Mouse (Mus musculus) liver, embryonic 16.5 days (tissue): ENCODE data around the gene Clock. TPM values are rescaled to one million over a fixed set of nuclear protein-coding genes. Genes with fewer than 3 reads are reported as not detected.

Source experiments
- ATAC-seq: fragments of 200-750 bp; cut with Nextera tagmentation; 2 replicates; pipeline ENCODE4 v1.8.0; 2017; ENCODE audit warnings: low read depth, mild to moderate bottlenecking, moderate number of reproducible peaks, moderate library complexity
- H3K27ac ChIP-seq: fragments of 300-500 bp; sonication (generic); 2 replicates; pipeline ENCODE4 v1.5.1; 2014; ENCODE audit warnings: mild to moderate bottlenecking, low read length
- H3K27me3 ChIP-seq: fragments of 300-500 bp; sonication (generic); 2 replicates; pipeline ENCODE4 v1.6.1; 2014; ENCODE audit warnings: low read depth, low read length, mixed read lengths; ENCODE audit not compliant: control insufficient read depth, insufficient read depth
- H3K36me3 ChIP-seq: fragments of 300-500 bp; sonication (generic); 2 replicates; pipeline ENCODE4 v1.6.1; 2014; ENCODE audit warnings: mild to moderate bottlenecking; ENCODE audit not compliant: control insufficient read depth, insufficient read depth
- H3K4me1 ChIP-seq: fragments of 300-500 bp; sonication (generic); 2 replicates; pipeline ENCODE4 v1.6.1; 2014; ENCODE audit warnings: low read depth, low read length, mixed read lengths; ENCODE audit not compliant: control insufficient read depth
- H3K4me2 ChIP-seq: fragments of 300-500 bp; sonication (generic); 2 replicates; pipeline ENCODE4 v1.6.1; 2014; ENCODE audit warnings: low read depth, low read length, mixed read lengths
- H3K4me3 ChIP-seq: fragments of 300-500 bp; sonication (generic); 2 replicates; pipeline ENCODE4 v1.5.1; 2014; ENCODE audit warnings: low read depth, mild to moderate bottlenecking, low read length
- H3K9ac ChIP-seq: fragments of 300-500 bp; sonication (generic); 2 replicates; pipeline ENCODE4 v1.6.1; 2014; ENCODE audit warnings: low read depth, low read length
- H3K9me3 ChIP-seq: fragments of 300-500 bp; sonication (generic); replicated peaks from 2 replicates; pipeline ENCODE4 v1.6.1; 2016; ENCODE audit warnings: low read length; ENCODE audit not compliant: control insufficient read depth
- WGBS: fragments of 180-500 bp; shearing (Covaris S2); extraction: QIAGEN DNeasy Blood & Tissue Kit; methylation state at CpG from one replicate; pipeline ENCODE4 v1.1.7; 2014; ENCODE audit not compliant: insufficient replicate concordance; 5-methylcytosine and 5-hydroxymethylcytosine counted together
- polyA plus RNA-seq: library from polyadenylated mRNA; unstranded; fragments of >200 nt; fragmentation: Nextera tagmentation; extraction: Ambion mirVana; gene quantifications from 2 replicates; pipeline ENCODE4 v1.2.1, GENCODE M21; 2015

Clock gene
- polyA plus RNA-seq: 2.5 TPM in 2 replicates

DNA sequence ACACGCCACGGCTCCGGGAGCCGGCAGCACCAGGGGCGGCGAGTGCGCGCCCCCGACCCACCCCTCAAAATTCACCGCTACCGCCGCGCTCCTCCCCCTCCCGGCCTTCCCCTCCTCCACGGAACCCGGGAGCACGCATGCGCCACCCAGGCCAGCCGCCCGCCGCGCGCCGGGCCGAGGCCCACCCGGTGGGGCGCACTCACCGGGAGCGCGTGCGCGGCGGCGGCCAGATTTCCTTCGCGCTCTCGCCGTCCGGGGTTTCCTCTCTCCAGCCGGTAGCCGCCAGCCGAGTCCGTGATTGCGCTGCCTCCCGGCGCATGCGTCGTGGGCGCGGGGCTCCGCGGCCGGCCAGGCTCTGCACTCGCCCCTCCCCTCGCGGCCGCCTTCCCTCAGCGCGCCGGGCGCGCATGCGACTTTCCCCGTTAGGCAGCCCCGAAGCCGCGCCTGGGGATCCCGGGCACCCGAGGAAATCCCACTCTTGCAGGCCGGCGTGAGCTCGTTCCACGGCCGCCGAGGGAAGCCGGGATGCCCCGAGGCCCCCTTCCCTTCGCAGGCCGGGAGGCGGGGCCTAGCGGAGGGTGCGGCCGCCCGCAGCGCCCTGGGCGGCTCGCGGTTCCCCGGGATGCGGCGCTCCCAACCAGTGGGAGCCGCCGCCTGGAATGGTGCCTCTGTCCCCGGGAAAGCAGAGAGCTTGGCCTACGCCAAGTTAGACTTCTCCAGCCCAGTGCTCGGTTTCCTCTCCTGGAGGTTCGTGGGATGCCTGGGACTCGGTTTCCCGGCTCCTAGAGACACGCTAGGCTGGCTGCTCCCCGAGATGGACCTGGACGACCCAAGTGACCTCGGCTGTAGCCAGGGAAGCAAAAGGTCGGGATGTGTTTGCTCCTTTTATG is at the start of gene Clock:
TSS of gene Clock (minus strand) at position 341 of the 890 bp plus-strand sequence.
- under 1% methylated on average over 67 of the region's 104 CpGs for WGBS
- no peaks in the 10 kb centered on the region for H3K36me3 ChIP-seq

DNA sequence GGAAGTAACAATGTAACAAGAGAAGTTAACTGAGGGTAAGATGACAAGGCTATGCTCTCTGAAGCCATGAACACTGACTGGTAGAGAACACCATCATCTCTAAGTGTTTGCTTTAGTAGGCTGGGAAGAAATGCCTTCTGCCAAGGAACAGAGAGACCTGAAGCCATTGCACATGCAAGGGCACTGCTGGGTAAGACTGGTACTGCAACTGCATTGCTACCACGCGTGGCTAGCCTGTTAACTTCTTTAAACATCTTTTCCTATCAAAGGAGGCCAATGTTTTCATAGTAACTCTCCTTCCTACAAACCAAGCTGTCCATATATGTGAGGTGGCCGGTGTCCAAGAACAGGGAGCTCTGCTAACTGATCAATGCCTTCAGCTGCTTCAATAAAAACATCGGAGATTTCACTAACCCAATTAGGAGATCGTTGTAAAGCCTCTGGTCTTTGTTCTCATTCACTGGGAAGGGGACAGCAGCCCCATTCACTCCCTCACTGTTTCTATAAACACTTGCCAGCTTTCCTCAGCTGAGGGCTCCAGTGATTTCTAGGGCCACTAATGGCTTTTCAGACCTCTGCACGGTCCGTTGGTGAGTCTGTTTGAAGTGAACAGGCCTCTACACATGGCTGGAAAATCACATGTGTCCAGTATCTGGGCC is 47.5 kb upstream of the Clock start:
- Histone ChIP-seq H3K27me3 (no peaks in the 10 kb centered on the region), H3K36me3 (no peaks in the 10 kb centered on the region), H3K9me3 (no peaks in the 10 kb centered on the region), H3K4me1 (no peaks in the 10 kb centered on the region), H3K4me3 (no peak overlapping the region), H3K4me2 (no peak overlapping the region), H3K27ac (no peak overlapping the region), H3K9ac (no peak overlapping the region)
- no peak for ATAC-seq
- 48% methylated on average over 7 of the region's 7 CpGs for WGBS

More for the DNA sequence above, at the start of gene Clock:
- H3K27me3 ChIP-seq: peaks cover 16% of the 10 kb centered on the region
- peak; percentile 72 for ATAC-seq
- H3K4me2 ChIP-seq: peak within 1 kb of the TSS; percentile 83
- peak within 1 kb of the TSS; percentile 81 for H3K27ac ChIP-seq
- H3K4me1 ChIP-seq: peaks cover 6% of the 10 kb centered on the region
- H3K9ac ChIP-seq: peak within 1 kb of the TSS; percentile 74
- H3K4me3 ChIP-seq: peak within 1 kb of the TSS; percentile 80
- H3K9me3 ChIP-seq: no peaks in the 10 kb centered on the region

DNA sequence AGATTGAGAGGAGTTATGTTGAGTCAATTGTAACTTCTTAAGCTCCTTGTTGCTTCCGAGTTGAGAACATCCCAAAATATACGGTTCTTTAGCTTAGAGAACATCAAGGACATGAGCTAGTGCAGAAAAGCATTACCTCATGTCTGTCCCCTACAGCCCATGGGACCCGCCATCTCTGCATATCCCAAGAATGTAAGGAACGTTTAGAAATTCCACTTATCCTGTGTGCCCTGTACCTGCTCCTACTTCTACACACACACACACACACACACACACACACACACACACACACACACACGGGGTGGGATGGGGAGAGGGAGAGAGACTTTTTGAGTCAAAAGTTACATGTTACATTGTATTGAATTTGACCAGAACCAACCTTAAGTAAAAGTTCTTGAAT is 46.9 kb upstream of the Clock start:
- H3K9me3 ChIP-seq: no peaks in the 10 kb centered on the region
- ATAC-seq: no peak

DNA sequence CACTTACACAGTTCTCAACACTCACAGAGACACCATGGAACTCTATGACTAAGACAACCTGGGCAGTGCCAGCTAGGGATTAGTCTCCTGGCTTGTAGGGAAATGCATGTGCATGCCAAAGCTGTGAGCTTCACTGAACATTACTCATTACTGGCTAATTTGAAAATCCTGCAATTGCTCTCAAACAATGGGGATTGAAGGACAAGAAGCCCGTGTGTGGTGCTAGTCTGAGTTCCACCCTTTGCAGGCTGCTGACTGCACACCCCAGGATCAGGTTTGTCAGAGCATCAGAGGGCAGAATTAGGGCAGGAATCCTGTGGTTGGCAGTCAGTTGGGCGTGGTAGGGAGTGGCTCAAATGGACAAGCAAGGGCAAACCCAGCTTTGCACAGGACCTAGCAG is 41.5 kb upstream of the Clock start:
- no peaks in the 10 kb centered on the region for H3K27me3 ChIP-seq
- no peak overlapping the region for H3K4me3 ChIP-seq
- H3K36me3 ChIP-seq: no peaks in the 10 kb centered on the region
- no peak overlapping the region for H3K4me2 ChIP-seq
- no peak overlapping the region for H3K9ac ChIP-seq
- H3K4me1 ChIP-seq: no peaks in the 10 kb centered on the region
- H3K27ac ChIP-seq: no peak overlapping the region
- 40% methylated on average over 2 of the region's 2 CpGs for WGBS
- ATAC-seq: no peak
- no peaks in the 10 kb centered on the region for H3K9me3 ChIP-seq

More for the DNA sequence above, 46.9 kb upstream of the Clock start:
- no peaks in the 10 kb centered on the region for H3K36me3 ChIP-seq
- WGBS: 55% methylated on average over 5 of the region's 5 CpGs
- H3K4me1 ChIP-seq: no peaks in the 10 kb centered on the region
- H3K4me3 ChIP-seq: no peak overlapping the region
- no peak overlapping the region for H3K9ac ChIP-seq
- no peaks in the 10 kb centered on the region for H3K27me3 ChIP-seq
- H3K4me2 ChIP-seq: no peak overlapping the region
- no peak overlapping the region for H3K27ac ChIP-seq

DNA sequence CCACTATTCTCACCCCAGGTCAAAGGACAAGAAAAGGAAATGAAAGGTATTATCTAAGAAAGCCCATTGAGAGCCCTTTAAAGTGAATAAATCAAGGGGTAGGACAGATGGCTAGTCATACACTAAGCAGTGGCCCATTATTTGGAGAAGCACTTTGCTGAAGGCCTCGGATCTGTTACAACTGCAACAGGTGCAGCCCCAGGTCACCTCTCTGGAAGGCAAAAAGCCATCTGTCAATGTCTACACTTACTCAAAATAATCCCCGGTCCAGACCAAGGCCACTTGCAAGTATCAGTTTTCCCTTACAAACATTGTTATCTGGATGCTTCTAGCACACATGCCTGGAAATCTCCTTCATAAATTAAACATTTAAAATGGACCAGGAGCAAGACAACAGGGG is 36.3 kb upstream of the Clock start:
- H3K36me3 ChIP-seq: no peaks in the 10 kb centered on the region
- no peak overlapping the region for H3K4me3 ChIP-seq
- 65% methylated on average over 2 of the region's 2 CpGs for WGBS
- H3K9me3 ChIP-seq: no peaks in the 10 kb centered on the region
- no peaks in the 10 kb centered on the region for H3K4me1 ChIP-seq
- no peak overlapping the region for H3K4me2 ChIP-seq
- no peaks in the 10 kb centered on the region for H3K27me3 ChIP-seq
- no peak for ATAC-seq
- no peak overlapping the region for H3K27ac ChIP-seq
- no peak overlapping the region for H3K9ac ChIP-seq

DNA sequence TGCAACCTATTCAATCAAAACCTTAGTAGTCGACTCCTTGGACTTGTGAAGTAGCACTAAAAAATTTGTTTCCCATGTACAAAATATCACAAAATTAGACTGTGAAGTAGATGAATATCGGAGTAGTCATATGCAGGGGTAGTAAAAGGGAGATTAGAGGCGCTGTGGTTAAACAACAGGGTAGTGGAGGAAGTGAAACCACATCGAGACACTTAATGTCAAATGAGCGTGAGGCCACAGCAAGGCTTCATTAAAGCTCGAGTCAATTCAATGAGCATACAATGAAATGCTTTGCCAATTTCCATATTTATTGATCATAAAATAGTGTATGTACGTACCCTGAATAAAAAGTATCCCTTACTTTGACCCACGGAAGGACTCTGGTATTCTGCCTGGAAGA is 32.5 kb upstream of the Clock start:
- ATAC-seq: no peak
- Histone ChIP-seq H3K4me2 (no peak overlapping the region), H3K36me3 (no peaks in the 10 kb centered on the region), H3K27ac (no peak overlapping the region), H3K4me3 (no peak overlapping the region), H3K4me1 (no peaks in the 10 kb centered on the region), H3K27me3 (no peaks in the 10 kb centered on the region), H3K9me3 (no peaks in the 10 kb centered on the region), H3K9ac (no peak overlapping the region)
- WGBS: 35% methylated on average over 8 of the region's 8 CpGs

DNA sequence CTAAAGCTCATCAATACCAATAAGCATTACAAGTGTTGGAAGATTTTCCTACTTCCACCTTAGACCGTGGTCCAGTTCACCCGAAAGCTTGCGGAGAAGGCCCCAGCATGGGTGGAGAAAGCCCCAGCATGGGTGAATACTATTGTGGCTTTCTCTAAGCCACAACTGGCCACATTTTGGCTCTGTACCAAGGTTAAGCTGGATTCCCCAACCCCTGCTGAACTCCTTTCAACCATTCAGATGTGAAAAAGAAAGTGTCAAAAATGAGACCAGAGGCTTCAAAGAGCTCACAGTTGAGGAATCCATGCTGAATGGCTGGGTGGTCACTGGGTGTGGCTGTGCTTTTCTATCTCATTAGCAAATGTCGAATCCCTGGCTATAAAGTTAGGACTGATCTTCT is 29.2 kb upstream of the Clock start:
- no peaks in the 10 kb centered on the region for H3K9me3 ChIP-seq
- no peak for ATAC-seq
- WGBS: 58% methylated on average over 4 of the region's 4 CpGs
- no peak overlapping the region for H3K27ac ChIP-seq
- no peak overlapping the region for H3K9ac ChIP-seq
- no peaks in the 10 kb centered on the region for H3K27me3 ChIP-seq
- no peaks in the 10 kb centered on the region for H3K4me1 ChIP-seq
- H3K4me3 ChIP-seq: no peak overlapping the region
- H3K4me2 ChIP-seq: no peak overlapping the region
- no peaks in the 10 kb centered on the region for H3K36me3 ChIP-seq

DNA sequence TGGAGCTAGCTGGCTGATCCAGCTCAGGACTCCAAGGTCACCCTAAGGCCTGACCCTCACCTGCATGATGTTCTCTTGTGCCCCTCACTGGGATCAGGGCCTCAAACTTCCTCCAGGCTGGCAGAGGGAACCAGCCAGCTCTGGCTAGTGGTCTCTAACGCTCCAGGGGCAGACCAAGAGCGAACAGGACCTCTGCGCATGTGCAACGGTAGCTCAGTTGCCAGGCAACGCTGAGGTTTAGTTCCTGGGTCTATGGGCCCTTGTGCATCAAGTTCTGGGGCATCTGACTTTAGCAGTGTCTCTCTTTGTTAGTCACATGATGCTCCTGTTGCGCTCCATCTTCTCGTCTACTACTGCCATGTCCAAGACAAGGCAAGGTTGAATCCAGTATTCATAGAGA is 26.4 kb upstream of the Clock start, which contains the start of gene Pdcl2:
TSS of gene Pdcl2 (minus strand) at position 204 of the 400 bp plus-strand sequence.
- no peaks in the 10 kb centered on the region for H3K9me3 ChIP-seq
- H3K27me3 ChIP-seq: no peaks in the 10 kb centered on the region
- no peaks in the 10 kb centered on the region for H3K36me3 ChIP-seq
- ATAC-seq: no peak
- no peak within 1 kb of the TSS for H3K4me2 ChIP-seq
- no peak within 1 kb of the TSS for H3K9ac ChIP-seq
- WGBS: 79% methylated on average over 7 of the region's 7 CpGs
- no peak within 1 kb of the TSS for H3K27ac ChIP-seq
- no peak within 1 kb of the TSS for H3K4me3 ChIP-seq
- H3K4me1 ChIP-seq: no peaks in the 10 kb centered on the region

DNA sequence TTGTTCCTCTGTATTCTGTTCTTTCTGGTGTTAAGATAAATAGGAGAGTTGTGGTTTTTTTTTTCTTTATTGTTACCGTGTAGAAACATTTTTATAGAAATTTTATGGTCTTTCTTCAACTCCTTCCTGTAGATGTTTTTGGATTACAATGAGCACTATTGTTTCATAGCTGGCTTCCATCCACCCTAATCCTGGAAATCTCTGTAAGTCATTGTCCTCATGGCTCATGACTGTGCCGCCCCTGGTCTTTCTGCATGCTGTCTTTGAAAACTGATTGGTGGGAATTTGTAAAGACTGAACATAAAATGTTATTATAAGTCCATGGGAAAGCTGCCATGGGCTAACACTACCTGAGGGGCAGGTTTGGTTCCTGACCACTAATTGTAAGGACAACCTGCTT is 22.7 kb upstream of the Clock start:
- no peaks in the 10 kb centered on the region for H3K9me3 ChIP-seq
- no peaks in the 10 kb centered on the region for H3K27me3 ChIP-seq
- no peaks in the 10 kb centered on the region for H3K36me3 ChIP-seq
- no peak overlapping the region for H3K9ac ChIP-seq
- no peak overlapping the region for H3K4me2 ChIP-seq
- no peak for ATAC-seq
- no peak overlapping the region for H3K4me3 ChIP-seq
- 54% methylated on average over 2 of the region's 2 CpGs for WGBS
- no peak overlapping the region for H3K27ac ChIP-seq
- H3K4me1 ChIP-seq: no peaks in the 10 kb centered on the region
